Mouse (Mus musculus) embryonic facial prominence, embryonic 12.5 days (tissue): Measurements from ENCODE around the gene Aldh18a1. TPM values are rescaled to one million over a fixed set of nuclear protein-coding genes. Genes with fewer than 3 reads are reported as not detected.

Source experiments
- ATAC-seq: fragments of 200-750 bp; cut with Nextera tagmentation; 2 replicates; pipeline ENCODE4 v1.8.0; 2017; ENCODE audit not compliant: insufficient number of reproducible peaks, insufficient read depth, low FRiP score, low TSS enrichment
- H3K27ac ChIP-seq: fragments of 300-500 bp; sonication (generic); 2 replicates; pipeline ENCODE4 v1.5.1; 2016; ENCODE audit warnings: mild to moderate bottlenecking
- H3K27me3 ChIP-seq: fragments of 300-500 bp; sonication (generic); 2 replicates; pipeline ENCODE4 v1.6.1; 2016; ENCODE audit warnings: mild to moderate bottlenecking, moderate library complexity
- H3K36me3 ChIP-seq: fragments of 300-500 bp; sonication (generic); 2 replicates; pipeline ENCODE4 v1.6.1; 2016; ENCODE audit warnings: mild to moderate bottlenecking
- H3K4me1 ChIP-seq: fragments of 300-500 bp; sonication (generic); 2 replicates; pipeline ENCODE4 v1.6.1; 2016
- H3K4me2 ChIP-seq: fragments of 300-500 bp; sonication (generic); replicated peaks from 2 replicates; pipeline ENCODE4 v1.6.1; 2016; ENCODE audit warnings: mild to moderate bottlenecking, moderate library complexity
- H3K4me3 ChIP-seq: fragments of 300-500 bp; sonication (generic); 2 replicates; pipeline ENCODE4 v1.5.1; 2016; ENCODE audit warnings: mild to moderate bottlenecking
- H3K9ac ChIP-seq: fragments of 300-500 bp; sonication (generic); 2 replicates; pipeline ENCODE4 v1.6.1; 2016; ENCODE audit warnings: mild to moderate bottlenecking, moderate library complexity
- H3K9me3 ChIP-seq: fragments of 300-500 bp; sonication (generic); 2 replicates; pipeline ENCODE4 v1.6.1; 2016; ENCODE audit warnings: mild to moderate bottlenecking, moderate library complexity
- WGBS: fragments of 180-500 bp; shearing (Covaris S2); methylation state at CpG from one replicate; pipeline ENCODE4 v1.1.7; 2016; 5-methylcytosine and 5-hydroxymethylcytosine counted together
- polyA plus RNA-seq: library from polyadenylated mRNA; unstranded; fragments of >200 nt; fragmentation: Nextera tagmentation; extraction: Ambion mirVana; gene quantifications from 2 replicates; pipeline ENCODE4 v1.2.1, GENCODE M21; 2016

Gene Aldh18a1
- polyA plus RNA-seq, 1 experiment from 2014 or later, result 79.3 TPM

- peaks cover 37% of the 10 kb centered on the region for H3K36me3 ChIP-seq
- H3K4me2 ChIP-seq, result no peak overlapping the region
- H3K4me1 ChIP-seq, result peaks cover 5% of the 10 kb centered on the region
- 64% methylated on average over 6 of the region's 6 CpGs for WGBS
- H3K27ac ChIP-seq, result no peak overlapping the region
- no peak for ATAC-seq
- H3K9ac ChIP-seq, result no peak overlapping the region
- no peak overlapping the region for H3K4me3 ChIP-seq
- H3K27me3 ChIP-seq, result peaks cover 6% of the 10 kb centered on the region; the same call in 1 of the 2 replicates
- no peaks in the 10 kb centered on the region for H3K9me3 ChIP-seq
Observed at GRCm38 (mm10) chr19:40549516-40550135, 38.6 kb downstream of the Aldh18a1 start.

- H3K27ac ChIP-seq, result no peak overlapping the region
- no peak overlapping the region for H3K9ac ChIP-seq
- WGBS, result 39% methylated on average over 5 of the region's 5 CpGs
- no peak for ATAC-seq
- H3K36me3 ChIP-seq, result peaks cover 31% of the 10 kb centered on the region
- H3K4me1 ChIP-seq, result peaks cover 5% of the 10 kb centered on the region
- H3K27me3 ChIP-seq, result peaks cover 6% of the 10 kb centered on the region; the same call in 1 of the 2 replicates
- H3K9me3 ChIP-seq, result no peaks in the 10 kb centered on the region
- no peak overlapping the region for H3K4me2 ChIP-seq
- no peak overlapping the region for H3K4me3 ChIP-seq
Observed at GRCm38 (mm10) chr19:40548796-40549515, 39.3 kb downstream of the Aldh18a1 start.

DNA sequence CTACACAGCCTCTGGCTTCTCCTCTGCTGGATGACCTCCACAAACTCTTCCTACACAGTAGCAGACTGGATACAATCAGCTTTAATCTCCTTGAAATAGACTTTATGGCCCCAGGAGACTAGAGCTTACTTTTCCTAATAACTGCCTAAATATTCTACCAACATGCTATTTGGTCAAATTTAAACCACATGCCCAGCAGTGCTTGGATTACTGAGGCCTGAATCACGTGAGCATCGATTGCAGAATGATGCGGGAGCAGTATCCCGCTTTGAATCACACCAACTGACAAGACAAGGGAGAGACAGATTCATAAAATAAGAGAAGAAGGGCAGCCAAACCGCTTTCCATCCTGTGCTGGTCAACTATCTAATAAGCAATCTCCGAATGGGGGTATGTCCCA lies 39.9 kb downstream of the Aldh18a1 start:
- no peak overlapping the region for H3K9ac ChIP-seq
- no peak overlapping the region for H3K27ac ChIP-seq
- no peak overlapping the region for H3K4me2 ChIP-seq
- peaks cover 5% of the 10 kb centered on the region for H3K4me1 ChIP-seq
- ATAC-seq, result no peak
- H3K4me3 ChIP-seq, result no peak overlapping the region
- H3K36me3 ChIP-seq, result peaks cover 25% of the 10 kb centered on the region
- no peaks in the 10 kb centered on the region for H3K9me3 ChIP-seq
- 51% methylated on average over 6 of the region's 6 CpGs for WGBS
- peaks cover 6% of the 10 kb centered on the region; the same call in 1 of the 2 replicates for H3K27me3 ChIP-seq

DNA sequence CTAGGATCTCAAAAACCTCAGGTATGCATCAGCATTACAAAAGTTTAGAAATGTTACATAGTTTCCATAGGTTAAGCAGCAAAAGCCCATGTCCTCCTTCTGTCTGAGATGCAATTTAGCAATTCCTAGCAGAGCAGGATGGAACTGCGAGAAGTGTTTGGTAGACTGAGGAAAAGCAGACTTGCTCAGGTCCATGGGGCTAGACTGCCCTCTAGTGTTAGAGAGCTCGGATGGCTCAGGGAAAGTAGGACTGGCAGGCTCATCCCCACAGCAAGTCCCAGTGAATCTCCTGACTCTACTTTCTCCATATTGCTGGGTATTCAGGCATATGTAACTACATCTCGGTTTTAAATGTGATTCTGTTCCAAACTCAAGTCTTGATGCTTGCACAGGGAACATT lies 43.4 kb downstream of the Aldh18a1 start:
- H3K4me3 ChIP-seq, result no peak overlapping the region
- WGBS, result 9% methylated on average over 3 of the region's 3 CpGs
- ATAC-seq, result no peak
- H3K27ac ChIP-seq, result no peak overlapping the region
- H3K9me3 ChIP-seq, result no peaks in the 10 kb centered on the region
- no peak overlapping the region for H3K4me2 ChIP-seq
- H3K4me1 ChIP-seq, result peaks cover 5% of the 10 kb centered on the region
- no peak overlapping the region for H3K9ac ChIP-seq
- H3K27me3 ChIP-seq, result peaks cover 6% of the 10 kb centered on the region; the same call in 1 of the 2 replicates
- H3K36me3 ChIP-seq, result no peaks in the 10 kb centered on the region

DNA sequence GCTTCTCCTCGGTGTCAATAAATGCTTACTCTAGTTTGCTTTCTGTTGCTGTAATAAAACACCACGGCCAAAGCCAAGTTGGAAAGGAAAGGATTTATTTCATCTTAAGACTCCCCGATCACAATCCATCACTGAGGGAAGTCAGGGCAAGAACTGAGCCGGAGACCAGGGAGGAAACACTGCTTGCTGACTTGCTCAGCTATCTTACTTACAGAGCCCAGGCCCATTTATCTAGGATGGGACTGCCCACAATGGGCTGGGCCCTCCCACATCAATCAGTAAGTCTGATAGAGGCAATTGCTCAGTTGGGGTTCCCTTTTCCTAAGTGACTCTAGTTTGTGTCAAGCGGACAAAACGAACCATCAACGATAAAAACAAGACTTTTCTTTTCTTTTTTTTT lies 45.5 kb downstream of the Aldh18a1 start:
- H3K27me3 ChIP-seq, result peaks cover 6% of the 10 kb centered on the region; the same call in 1 of the 2 replicates
- H3K4me1 ChIP-seq, result no peaks in the 10 kb centered on the region
- no peak overlapping the region for H3K9ac ChIP-seq
- WGBS, result 87% methylated on average over 7 of the region's 7 CpGs
- H3K36me3 ChIP-seq, result no peaks in the 10 kb centered on the region
- no peak for ATAC-seq
- H3K4me3 ChIP-seq, result no peak overlapping the region
- no peak overlapping the region for H3K27ac ChIP-seq
- H3K4me2 ChIP-seq, result no peak overlapping the region
- H3K9me3 ChIP-seq, result no peaks in the 10 kb centered on the region

DNA sequence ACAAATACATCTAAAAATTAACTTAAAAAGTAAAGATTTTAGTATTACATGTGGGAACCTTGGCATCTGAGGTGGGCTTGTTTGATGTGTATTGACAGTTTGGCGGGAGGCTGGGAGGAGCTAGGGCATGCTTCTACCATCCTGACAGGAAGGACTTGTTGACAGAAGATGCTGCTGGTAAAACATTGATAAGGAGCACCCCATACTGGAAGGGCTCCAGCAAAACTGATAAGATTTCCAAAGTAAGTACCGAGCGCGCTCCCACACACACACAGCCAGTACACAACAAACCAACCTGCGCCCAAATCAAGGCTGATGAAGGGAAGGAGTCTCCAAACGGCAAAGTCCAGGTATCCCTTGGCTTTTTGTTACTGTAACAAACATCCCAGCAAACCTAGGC lies 51.7 kb downstream of the Aldh18a1 start:
- 96% methylated on average over 6 of the region's 6 CpGs for WGBS
- Histone ChIP-seq H3K27ac (no peak overlapping the region), H3K4me2 (no peak overlapping the region), H3K4me3 (no peak overlapping the region), H3K9ac (no peak overlapping the region), H3K36me3 (no peaks in the 10 kb centered on the region), H3K9me3 (no peaks in the 10 kb centered on the region), H3K27me3 (no peaks in the 10 kb centered on the region), H3K4me1 (no peaks in the 10 kb centered on the region)
- no peak for ATAC-seq

DNA sequence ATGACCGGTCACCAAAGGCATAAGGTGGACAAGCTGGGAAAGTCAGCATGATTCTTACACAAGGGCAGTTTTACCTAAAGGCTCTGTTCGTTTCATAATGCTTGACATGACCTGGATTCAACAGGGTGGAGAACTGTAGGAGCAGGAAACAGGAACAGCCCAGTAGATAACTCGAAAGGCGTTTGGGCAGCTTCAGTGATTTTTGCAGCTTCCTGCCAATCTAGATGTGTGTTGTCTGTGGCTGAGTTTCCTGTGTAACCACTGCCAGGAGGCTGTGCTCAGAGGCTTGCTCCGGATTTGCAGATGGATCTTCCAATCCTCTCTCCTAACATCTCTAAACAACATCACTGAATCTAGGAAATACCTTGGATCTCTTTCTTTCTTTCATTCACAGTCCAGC lies 55.7 kb downstream of the Aldh18a1 start:
- Histone ChIP-seq H3K4me2 (no peak overlapping the region), H3K9me3 (no peaks in the 10 kb centered on the region), H3K4me3 (no peak overlapping the region), H3K27me3 (no peaks in the 10 kb centered on the region), H3K9ac (no peak overlapping the region), H3K27ac (no peak overlapping the region), H3K4me1 (no peaks in the 10 kb centered on the region), H3K36me3 (no peaks in the 10 kb centered on the region)
- no peak for ATAC-seq
- WGBS, result 84% methylated on average over 5 of the region's 5 CpGs

DNA sequence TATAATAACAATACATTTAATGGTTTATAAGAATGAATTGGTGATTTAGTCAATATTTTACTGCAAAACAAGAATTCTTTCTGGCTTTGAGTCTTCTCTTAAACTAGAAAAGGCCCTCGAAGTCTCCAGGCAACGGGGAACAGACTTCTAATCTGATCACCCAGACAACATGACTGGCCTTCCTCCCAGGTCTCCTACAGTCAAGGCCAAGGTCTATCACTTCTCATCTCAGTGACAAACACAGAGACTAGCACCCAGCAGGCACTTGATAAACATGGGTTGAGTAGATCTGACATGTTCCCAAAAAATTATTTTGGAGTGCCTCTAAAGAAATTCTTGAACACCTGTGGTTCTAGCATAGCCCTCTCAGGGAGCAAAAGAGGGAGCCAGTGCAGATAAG lies 57.9 kb downstream of the Aldh18a1 start:
- no peaks in the 10 kb centered on the region for H3K4me1 ChIP-seq
- H3K27me3 ChIP-seq, result no peaks in the 10 kb centered on the region
- no peak for ATAC-seq
- no peak overlapping the region for H3K4me2 ChIP-seq
- H3K27ac ChIP-seq, result no peak overlapping the region
- no peaks in the 10 kb centered on the region for H3K36me3 ChIP-seq
- 87% methylated on average over 2 of the region's 2 CpGs for WGBS
- H3K9ac ChIP-seq, result no peak overlapping the region
- no peaks in the 10 kb centered on the region for H3K9me3 ChIP-seq
- H3K4me3 ChIP-seq, result no peak overlapping the region

DNA sequence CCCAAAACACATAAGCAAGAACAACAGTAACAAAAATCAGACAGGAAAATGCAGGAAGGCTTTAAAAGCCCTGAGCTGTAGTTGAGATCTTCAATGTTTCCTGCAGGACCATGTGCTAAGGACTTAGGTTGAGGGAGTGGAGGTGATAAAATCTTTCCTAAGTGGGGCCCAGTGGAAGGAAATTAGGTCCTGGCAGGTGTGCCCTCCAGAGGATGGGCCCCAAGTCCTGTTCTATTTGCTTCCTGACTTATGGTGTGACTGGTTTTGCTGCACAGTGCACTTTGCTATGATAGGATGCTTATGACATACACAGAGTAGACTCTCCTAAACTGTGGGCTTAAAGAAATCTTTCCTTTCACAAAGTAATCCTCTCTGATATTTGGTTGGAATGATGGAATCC lies 60.0 kb downstream of the Aldh18a1 start:
- Histone ChIP-seq H3K36me3 (no peaks in the 10 kb centered on the region), H3K4me3 (no peak overlapping the region), H3K4me2 (no peak overlapping the region), H3K27ac (no peak overlapping the region), H3K9me3 (no peaks in the 10 kb centered on the region), H3K27me3 (no peaks in the 10 kb centered on the region), H3K9ac (no peak overlapping the region), H3K4me1 (no peaks in the 10 kb centered on the region)
- ATAC-seq, result no peak

DNA sequence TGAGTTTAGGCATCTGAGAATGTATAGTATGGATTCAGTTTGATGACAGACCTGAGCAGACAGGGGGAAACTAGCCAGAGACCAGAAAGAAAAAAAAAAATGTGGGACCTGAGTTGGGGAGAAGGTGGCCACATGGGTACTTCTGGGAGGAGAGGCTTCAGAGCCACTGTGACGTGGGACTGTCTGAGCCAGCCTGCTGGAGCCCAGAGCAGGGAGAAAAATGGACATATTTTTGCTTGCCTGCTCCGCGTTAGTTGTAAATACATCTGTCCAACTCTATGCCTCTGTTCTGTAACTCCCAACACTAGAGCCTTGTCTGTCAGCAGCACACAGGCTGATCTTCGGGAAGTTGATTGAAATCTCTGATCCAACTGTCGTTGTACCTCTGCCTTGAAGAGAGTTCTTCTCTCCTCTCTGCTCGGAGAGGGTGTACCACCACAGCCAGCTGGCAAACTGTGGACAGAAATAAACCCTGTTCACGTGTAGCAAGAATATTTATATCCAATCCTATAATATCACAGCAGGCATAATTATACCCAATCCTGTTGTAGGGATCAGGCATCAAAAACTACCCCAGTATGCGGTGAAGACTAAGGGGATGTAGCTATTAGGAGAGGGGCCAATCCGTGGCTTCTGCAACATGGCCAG lies 61.8 kb downstream of the Aldh18a1 start:
- Histone ChIP-seq H3K4me1 (no peaks in the 10 kb centered on the region), H3K27ac (no peak overlapping the region), H3K9ac (no peak overlapping the region), H3K4me3 (no peak overlapping the region), H3K9me3 (no peaks in the 10 kb centered on the region), H3K4me2 (no peak overlapping the region), H3K36me3 (no peaks in the 10 kb centered on the region), H3K27me3 (no peaks in the 10 kb centered on the region)
- ATAC-seq, result no peak
- WGBS, result 74% methylated on average over 9 of the region's 9 CpGs

DNA sequence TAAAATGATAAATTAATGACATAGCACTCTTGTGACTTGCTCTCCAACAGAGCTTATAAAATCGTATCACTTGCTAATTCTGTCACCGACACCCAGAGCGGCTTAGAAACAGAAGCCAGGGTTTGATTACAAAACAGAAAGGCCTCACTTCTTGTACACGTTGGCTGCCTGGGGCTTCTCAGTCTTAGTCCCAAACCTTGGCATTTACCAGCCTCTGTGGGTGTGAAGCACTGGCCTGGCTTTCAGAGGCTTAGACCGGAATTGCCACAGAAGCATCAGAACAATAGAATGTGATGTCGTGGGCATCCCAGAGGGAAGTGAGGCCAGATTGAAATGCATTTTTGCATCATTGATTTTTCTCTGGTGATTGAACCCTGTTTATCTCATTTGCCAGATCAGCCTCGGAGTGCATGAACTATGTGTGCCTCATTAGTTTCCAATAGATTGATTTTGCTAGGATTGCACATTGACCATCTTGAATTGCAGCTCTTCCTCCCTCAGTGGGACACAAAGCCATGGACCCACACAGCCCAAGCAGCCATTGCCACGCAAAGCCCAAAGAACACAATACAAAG lies 64.7 kb downstream of the Aldh18a1 start:
- H3K4me1 ChIP-seq, result no peaks in the 10 kb centered on the region
- WGBS, result 71% methylated on average over 8 of the region's 8 CpGs

DNA sequence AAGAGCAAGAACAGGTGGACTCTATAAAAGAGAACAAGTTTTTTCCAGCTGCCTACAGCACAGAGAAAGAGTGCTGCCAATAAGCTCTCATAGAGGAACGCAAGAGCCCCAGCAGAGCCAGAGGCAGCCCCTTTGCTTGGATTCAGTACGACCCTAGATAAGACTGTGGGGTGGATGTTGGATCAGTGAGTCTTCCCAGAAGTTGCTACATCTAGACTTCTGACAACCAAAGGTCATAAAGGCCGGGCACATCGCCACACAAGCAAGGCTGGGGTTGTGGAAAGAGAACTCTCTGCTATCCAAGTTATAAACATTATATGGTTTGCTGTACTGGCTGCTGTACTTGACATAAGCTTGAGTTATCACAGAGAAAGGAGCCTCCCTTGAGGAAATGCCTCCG lies 67.9 kb downstream of the Aldh18a1 start:
- Histone ChIP-seq H3K4me2 (no peak overlapping the region), H3K36me3 (no peaks in the 10 kb centered on the region), H3K4me3 (no peak overlapping the region), H3K4me1 (no peaks in the 10 kb centered on the region), H3K9ac (no peak overlapping the region), H3K27me3 (no peaks in the 10 kb centered on the region), H3K27ac (no peak overlapping the region), H3K9me3 (no peaks in the 10 kb centered on the region)
- 84% methylated on average over 5 of the region's 5 CpGs for WGBS
- ATAC-seq, result no peak

More for the DNA sequence above, 64.7 kb downstream of the Aldh18a1 start:
- no peak overlapping the region for H3K9ac ChIP-seq
- no peaks in the 10 kb centered on the region for H3K27me3 ChIP-seq
- no peaks in the 10 kb centered on the region for H3K9me3 ChIP-seq
- H3K27ac ChIP-seq, result no peak overlapping the region
- no peaks in the 10 kb centered on the region for H3K36me3 ChIP-seq
- H3K4me3 ChIP-seq, result no peak overlapping the region
- ATAC-seq, result no peak
- no peak overlapping the region for H3K4me2 ChIP-seq
